Mouse (Mus musculus) liver, adult 2 months (tissue): ENCODE results near the gene Mypn.

Source experiments
- CTCF ChIP-seq: fragments of 200-500 bp; IDR thresholded peaks from 2 replicates; pipeline ENCODE4 v1.5.1; 2011; ENCODE audit warnings: low read depth, low read length, control low read depth
- POLR2A ChIP-seq: fragments of 200-500 bp; IDR thresholded peaks from 2 replicates; pipeline ENCODE4 v1.6.1; 2011; ENCODE audit warnings: low read length, control low read depth; ENCODE audit not compliant: insufficient read depth; ENCODE audit errors: extremely low read depth

DNA sequence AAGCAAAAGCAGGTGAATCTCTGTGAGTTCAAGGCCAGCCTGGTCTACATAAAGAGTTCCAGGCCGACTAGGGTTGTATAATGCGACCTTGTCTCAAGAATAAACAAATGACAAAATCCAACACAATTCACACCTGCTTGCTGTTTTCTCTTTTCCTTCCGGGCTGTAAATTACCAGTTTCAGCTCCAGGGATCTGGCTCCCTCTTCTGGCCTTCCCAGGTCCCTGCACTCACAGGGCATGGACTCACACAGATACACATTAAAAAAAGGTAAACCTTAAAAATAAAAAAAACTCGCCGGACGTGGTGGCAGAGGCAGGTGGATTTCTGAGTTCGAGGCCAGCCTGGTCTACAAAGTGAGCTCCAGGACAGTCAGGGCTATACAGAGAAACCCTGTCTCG is 86.2 kb downstream of the Mypn start:
- no peak for TF ChIP-seq POLR2A
- TF ChIP-seq CTCF: no peak
